Mouse (Mus musculus) lung, postnatal 14 days (tissue): ENCODE results near the gene Mre11a.
A peak's percentile ranks its signal among the peaks of the same experiment; 100 is the strongest.

ENCODE experiments used
- DNase-seq: peaks from one replicate; pipeline ENCODE4 v3.0.0; 2021

Gene Mre11a

DNA sequence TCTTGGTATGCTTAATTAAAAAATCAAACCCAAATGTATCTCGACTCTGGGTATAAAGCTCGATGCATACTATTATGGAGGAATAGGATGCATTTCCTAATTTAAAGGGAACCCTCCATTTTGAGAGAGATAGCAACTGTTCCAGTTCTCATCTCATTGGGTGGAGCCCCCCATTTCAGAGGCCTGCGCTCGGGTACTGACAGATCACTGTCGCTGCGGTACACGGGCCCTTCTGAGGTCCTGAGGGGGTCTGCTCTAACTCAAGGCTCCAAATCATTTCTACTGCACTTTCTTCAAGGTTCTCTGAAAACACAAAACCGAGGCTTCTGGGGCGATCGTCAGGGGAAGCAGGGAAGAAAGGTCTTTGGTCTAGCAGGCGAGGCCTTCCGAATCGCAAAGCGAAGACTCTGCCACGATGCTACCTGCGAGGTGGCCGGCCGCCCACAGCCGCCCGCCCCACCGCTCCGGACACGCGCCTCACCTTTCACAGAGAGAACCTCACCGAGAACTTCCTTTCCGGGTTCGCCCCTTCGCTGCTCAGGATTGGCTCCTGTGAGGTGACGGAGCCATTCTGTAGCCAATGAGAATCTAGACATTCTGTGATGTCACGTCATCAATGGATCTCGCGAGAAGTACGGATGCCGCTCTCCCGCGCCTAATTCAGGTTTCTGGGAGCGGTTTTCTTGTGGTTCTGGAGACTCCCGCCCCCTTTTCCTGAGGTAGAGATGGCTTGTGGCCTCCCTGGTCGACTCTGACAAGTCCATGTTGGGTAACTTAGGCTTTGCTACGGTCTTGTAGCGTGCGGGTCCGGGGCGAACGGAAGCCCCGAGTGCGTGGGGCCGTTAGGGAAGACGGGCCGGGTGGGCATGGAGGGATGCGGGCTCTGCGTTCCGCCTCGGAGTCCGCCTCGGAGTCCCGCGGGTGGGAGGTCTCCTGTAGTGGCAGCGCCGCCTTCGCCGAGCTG lies at the start of gene Mre11a, which contains the start of gene Ankrd49:
Mre11a (plus strand) TSS at position 616 of the 964 bp plus-strand sequence.
Ankrd49 (minus strand) TSS at position 818 of the 964 bp plus-strand sequence.
- peak; percentile 95 for DNase-seq

DNA sequence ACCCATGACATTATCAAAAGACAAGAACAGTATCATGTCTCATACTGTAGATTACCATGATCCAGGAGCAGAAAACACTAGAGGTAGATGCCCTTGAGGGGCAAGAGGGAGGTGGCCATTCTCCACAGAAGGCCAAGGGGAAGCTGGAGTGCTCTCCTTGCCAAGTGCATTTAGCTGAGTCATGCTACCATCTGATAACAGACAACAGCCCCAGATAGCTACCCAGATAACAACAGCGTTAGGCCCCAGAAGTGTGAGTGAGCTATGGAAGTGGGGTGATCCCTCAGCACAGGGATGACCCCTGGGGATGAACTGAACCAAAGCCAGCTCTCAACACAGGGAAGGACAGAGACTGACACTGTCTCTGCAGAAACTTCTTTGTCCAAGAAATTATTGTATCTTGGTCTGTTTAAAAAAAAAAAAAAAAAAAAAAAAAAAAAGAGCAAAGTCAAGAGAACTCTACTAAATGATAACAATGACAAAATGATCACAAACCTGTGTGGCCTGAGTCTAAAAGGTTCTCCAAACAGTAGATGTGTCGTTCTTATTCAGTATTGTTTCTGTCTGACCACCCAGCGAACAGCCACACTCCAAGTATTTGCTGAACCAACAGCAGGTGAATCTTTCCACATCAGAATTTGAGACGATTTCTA lies 44.8 kb upstream of the Mre11a start:
- no peak for DNase-seq

DNA sequence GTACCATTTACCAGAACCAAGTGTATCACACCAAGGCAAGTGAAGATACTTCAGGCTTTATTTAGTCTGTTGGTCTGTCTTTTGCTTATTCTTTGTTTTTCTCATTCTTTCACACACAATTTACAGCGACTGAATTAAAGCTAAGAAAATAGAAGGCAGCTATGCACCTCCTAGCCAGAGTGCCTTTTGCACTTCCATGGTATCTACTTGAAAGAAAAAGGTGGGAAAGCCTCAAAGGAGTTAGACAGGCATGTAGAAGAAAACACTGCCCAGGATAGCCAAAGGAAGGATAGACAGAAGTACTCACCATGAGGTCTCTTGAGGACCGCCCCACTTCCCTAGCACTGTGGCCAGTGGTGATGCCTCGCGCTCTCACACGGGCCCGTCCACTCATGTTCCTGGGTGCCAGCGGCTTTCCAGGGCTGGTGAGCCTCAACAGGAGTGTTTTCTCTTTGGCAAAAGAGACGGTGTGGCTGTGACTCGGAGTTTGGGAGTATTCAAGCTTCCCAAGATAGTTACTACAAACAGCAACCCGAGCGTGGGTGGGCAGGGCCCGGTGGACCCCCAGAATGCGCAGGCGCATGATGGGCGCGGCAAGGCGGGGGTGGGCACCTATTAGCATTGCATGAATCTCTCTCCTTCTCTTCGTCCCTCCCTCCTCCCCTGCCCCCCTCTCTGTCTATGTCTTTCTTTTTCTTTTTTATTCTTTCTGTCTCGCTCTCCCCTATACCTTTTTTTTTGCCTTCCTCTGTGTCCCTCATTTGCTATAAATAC lies 44.1 kb upstream of the Mre11a start, which contains the start of gene Piwil4:
Piwil4 (minus strand) TSS at position 583 of the 774 bp plus-strand sequence.
- DNase-seq = no peak

DNA sequence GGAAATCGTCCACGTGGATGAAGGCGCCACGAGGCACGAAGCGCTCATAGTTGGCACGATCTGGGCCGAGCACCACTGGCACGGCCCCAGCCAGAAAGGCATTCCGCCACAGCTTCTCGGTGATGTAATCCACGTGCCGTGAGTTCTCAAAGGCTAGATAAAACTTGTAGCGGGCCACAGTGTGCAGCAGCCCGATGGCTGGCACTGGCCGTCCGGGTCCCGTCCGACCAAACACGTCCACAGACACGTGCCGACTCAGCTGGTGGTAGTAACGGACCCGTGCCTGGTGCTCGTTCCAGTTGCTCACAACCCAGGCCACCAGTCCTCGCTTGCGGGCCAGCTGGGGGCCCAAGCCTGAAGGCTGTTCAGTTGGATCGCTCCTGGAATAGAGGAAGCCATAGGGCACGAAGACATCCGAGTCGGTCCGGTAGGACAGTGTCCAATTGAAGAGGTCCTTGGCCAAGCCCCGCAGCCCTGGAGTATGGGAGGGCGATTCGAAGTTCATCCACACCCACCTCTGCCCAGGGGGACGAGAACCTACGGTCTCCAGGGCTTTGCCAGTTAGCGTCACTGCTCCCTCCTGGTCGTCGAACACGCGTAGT lies 33.5 kb upstream of the Mre11a start:
- peak; percentile 22 for DNase-seq

DNA sequence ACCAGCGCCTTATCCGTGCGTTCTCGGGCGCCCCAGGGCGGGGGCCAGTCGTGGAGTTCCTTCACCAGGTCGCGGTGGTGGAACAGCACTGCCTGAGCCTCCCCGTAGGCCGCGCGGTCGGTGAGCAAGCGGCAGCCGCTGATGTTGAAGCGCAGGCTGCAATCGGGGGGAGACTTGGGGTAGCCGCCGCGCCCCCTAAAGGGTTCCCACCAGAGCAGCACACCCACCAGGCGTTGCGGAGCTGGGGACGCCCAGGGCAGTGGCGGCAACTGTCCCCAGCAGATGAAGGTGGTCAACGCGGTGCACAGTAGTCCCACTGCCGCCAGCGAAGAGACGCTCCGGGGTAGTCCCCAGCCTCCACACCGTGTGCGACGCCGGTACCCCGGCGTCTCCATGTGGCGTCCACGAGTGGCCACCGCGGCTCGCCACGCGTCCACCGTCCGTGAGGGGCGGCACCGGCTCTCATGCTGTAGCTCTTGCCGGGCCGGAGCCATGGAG lies 32.9 kb upstream of the Mre11a start:
- DNase-seq = peak; percentile 10

DNA sequence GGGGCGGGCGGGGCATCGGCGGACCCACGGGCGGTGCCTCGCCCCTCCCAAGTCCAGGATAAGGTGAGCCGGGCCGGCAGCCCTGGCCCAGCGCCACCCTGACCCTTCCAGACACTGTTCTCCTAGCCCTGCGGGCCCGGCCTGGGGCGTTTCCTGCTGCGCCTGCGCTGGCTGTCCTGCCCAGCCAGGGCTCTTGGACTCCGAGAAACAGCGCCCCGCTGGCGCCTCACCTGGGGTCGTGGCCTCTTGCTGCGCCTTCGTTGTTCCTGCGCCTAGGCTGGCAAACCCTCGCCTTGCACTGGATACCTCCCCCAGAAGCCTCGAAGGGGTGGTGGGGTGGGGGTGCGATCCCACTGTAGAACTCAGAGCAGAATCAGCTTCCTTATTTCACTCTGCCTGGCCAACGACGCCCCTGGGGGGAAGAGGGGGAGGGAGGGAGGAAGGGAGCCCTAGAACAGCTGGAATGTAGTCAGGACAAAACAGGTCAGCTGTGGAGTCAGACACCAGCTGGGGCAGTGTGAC lies 32.4 kb upstream of the Mre11a start, which contains the start of gene Fut4:
Fut4 (minus strand) TSS at position 393 of the 522 bp plus-strand sequence.
- peak; percentile 74 for DNase-seq

DNA sequence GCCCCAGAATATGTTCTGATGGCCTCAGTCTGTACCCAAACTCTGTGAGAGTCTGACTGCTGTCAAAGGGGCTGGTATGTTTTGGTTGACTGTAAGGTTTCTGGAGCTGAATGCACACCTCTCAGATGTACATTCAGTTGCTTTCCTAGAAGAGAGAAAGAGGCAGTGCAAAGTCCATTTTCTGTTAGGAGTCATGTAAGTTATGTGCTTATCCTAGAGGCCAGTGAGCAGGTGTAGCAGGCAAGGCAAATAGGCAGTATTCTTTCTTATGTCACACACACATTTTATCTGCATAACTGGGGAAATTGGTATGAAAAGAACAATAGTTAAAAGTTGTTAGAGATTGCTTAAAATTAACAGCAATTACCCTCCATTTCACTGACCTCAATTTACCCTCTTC lies 30.5 kb upstream of the Mre11a start:
- DNase-seq = no peak

DNA sequence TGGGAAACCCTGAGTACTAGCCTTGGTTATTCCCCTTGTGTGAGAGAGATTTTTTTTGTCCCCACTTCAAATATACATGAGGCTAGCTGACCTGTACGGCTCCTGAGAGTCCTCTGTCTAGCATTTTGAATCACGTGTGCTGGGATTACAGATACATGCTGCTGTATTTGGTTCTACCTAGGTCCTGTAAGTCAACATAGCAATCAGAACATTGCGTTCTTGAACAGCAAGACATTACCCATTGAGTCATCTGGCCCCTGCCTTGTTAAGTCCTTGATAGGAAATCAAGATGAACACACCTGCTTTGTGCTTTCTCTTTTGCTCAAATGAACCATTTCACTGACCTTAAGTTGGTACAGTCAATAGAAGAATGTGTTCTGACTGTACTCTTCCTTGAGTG lies 30.0 kb upstream of the Mre11a start:
- no peak for DNase-seq

DNA sequence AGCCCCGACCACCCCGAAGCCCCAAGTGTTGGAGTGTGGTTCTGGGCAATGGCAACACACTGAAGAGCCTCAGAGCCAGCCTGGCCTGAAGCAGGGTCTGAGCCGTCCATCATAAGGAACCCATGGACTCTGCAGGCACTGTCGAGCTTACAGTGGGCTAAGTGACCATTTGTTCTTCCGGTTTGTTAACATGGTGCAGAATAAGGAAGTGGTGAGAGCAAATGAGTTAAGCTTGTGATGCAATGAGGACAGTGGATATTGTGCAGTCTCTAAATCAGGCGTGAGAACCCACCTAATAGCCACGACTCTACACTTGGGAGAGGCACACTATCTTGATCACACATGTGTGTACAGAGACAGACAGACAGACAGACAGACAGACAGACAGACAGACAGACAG lies 25.9 kb upstream of the Mre11a start:
- no peak for DNase-seq

DNA sequence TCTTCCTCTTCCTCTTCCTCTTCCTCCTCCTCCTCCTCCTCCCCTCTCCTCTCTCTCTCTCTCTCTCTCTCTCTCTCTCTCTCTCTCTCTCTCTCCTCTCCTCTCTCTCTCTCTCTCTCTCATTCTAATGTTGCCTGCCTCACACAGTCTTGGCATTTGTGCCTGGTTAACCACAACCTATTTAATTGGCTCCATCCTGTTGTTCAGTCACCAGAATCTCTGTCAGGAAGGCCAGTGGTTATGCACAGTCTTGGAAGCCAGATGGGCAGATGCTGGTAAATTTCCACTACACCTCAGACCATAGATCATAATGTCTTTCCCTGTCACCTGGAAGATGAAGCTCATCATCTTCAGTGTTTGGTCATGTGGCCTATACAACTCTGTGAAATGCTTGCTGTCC lies 25.2 kb upstream of the Mre11a start:
- DNase-seq = no peak

DNA sequence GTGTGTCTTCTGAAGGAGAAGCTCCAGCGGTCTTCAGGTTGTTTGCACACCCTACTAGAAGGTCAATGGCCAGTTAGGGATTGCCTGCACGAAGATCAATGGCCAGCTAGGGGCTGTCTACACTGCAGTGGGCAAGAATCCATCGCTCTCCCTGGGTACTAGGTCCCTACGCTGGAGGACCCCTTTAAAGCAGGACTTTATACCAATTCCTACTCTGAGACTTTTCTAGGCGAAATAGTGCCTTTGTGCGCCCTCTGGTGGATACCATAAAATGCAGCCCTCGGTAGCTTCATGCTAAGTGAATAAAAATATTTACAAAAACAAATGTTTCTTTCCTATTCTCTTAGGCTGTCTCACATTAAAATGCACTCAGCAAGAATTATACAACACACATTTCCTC lies 19.7 kb upstream of the Mre11a start:
- DNase-seq = peak; percentile 68

DNA sequence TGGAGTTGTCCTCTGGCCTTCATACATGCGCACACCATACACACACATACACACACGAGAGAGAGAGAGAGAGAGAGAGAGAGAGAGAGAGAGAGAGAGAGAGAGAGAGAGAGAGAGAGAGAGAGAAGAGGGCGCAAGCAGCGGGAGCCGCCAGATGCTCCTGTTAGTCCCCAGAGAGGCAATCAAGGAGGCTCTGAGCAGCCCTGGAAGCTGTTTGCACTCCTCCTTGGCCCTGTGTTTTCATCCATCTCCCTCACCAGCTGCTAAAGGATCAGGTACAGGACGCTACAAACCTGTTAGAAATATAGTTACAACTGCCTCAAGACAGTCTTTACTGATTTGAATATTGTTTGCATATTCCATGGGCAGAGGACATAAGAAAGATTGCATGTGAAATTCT lies 14.6 kb upstream of the Mre11a start:
- DNase-seq = no peak

DNA sequence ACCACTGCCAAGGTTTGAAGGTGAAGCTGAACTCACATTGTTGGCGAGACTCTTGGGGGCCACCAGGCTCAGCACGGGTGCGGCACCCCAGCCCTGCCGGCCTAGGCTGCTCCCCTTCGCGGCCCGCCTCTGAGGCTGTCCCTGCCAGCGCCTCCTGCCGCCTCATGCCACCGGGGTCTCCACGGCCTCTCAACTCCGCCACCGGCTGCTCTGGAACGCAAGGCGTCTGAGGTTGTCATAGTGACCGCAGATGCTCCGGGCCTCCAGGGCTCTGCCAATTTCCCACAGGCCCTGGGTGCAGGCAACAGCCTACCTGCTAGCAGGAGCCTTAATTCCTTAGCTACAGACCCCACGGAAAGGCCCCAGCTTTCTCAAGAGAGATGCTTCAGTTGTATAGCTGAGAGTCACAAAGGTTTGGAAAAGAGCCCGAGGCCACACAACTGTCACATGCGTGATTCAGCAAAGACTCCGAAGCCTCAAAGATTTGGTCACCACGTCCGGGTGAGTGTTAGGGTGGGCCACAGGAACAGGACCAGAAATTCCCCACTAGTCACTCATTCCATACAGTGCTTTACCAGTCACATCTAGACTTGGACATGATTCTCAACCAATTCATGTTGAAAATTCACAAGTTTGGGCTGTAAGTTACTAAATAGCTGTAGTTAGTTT lies 13.5 kb upstream of the Mre11a start, which contains the start of gene 1700012B09Rik:
1700012B09Rik (minus strand) TSS at position 228 of the 669 bp plus-strand sequence.
- DNase-seq = no peak

DNA sequence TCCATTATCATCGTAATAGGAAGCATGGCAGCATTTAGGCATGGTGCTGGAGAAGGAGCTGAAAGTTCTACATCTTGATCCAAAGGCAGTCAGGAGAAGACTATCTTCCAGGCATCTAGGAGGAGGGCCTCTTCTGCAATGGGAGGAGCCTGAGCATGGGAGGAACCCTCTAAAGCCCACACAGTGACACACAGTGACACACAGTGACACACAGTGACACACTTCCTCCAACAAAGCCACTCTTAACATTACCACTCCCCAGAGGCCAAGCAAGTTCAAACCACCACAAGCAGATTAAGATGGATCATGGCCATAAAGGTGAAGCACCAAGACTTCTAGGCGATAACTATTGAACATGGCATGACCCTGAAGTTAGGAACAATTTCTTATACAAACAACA lies 12.4 kb upstream of the Mre11a start:
- DNase-seq = no peak

DNA sequence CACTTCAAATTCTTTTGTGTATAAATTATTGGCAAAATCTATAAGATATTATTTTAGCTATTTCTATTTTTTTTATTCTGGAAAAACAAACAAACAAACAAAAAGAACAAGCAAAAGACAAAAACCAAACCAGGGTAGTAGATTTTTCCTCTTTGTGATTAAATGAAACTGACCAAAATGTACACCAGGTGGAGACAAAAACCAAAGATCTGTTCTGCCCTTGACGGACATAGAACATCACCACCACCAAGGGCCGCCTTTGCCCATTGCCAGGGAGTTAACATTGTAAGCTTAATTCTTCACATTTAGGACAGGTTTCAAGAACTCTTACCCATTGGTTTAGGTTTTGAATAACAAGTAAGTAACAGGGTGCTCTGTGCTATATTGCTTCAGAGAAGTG lies 10.6 kb upstream of the Mre11a start:
- no peak for DNase-seq

DNA sequence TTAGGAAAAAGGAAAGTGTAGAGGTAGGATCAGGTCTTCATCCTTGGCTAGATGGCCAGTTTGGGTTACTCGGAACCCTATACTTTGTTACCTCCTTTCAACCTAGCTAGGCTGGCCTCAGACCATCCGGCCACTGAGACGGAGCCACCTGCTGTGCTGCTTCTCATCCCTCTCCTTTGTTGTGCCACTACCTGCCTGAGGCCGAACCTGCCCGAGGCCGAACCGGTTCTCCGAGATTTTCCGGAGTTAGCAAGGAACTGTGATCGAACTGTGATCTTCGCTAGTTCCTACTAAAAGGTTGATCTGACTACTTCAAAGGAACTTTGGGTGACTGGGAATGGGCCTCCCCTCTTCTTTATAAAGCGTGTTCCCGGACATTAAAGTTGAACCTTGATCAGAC lies 6.1 kb upstream of the Mre11a start:
- no peak for DNase-seq

DNA sequence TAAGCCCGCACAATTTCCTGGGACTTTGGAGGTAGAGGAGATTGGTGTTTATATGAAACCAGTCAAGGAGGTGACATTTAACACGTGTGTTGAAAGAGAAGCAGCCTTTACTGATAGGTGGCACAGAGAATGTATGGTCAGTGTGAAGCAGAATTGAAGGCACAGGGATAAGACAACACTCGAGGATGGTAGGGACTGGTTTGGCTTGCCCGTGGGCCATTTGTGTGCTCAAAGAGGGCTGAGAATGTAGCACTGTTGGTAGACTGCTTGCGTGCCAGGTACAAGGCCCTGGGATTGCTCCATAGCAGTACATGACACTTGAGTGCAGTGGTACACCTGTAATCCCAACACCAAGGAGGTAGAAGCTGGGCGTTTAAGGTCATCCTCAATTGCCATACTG lies 2.9 kb downstream of the Mre11a start:
- DNase-seq = no peak

DNA sequence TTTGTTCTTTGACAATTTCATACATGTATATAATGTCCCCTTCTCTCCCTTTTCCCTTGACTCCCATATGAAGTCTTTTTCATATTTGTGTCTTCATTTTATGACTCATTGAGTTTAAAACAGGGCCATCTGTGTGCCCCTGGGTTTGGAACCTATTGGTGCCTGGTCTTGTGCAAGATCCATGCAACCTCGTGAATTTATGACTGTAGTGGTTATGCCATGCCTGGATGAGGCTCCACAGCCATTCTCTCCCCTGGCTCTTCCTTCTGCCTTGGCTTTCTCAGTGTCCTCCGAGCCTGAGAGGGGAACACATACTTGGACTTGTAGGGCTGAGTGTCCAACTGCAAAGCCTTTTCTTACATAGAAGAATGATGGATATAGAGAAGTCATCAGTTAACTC lies 21.3 kb downstream of the Mre11a start:
- no peak for DNase-seq

DNA sequence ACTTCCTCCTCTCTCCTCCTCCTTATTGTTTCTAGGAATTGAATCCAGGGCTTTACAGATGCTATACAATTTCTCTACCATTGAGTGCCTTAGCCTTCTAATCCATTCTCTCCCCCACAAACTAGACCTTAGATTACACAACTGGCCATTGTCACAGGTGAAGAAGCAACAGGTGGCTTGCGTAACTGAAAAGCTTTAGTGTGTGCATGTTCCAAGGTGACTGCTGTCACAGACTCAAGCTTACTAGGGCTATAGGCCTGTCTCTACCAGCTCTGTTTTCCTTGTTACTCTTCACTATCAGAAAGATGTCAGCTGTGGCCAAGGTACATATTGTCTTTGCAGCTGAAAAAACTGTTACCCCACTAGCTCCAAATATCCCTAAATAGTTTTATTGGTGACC lies 22.3 kb downstream of the Mre11a start:
- no peak for DNase-seq

DNA sequence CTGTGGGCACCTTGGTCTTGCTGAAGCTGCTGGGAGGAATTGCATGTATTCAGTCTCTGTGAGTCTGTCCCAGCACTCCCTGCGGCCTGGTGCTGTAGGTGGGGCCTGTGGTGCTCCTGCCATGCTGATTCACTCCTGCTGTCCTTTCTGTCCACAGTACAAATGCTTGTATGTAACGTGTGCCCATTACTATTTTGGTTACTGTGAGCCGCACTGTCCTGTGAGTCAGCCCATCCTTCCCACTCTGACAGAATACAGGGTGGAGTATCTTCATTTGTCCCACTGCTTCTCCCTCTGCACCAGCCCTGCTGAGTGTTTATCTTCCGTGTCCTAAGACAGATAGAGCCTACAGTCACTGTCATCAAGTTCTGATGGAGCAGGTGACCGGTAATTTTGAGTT lies 25.7 kb downstream of the Mre11a start:
- no peak for DNase-seq

DNA sequence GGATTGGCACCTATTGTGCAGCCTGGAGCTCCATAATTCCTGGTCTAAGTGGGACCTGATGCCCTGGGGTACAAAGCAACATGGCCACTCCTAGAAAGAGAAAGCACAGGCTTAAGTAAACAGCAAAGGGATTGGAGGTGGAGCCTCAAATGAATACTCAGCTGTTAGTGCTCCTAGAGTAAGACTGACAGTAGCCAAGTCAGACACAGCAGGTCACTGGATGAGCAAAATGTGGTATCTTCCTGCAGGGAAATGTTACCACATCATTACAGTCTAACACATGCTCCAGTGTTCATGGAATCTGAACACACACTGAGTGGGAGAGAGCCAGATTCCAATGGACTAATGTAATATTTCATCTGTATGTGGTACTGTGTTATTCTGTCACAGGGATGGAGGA lies 36.9 kb downstream of the Mre11a start:
- no peak for DNase-seq

DNA sequence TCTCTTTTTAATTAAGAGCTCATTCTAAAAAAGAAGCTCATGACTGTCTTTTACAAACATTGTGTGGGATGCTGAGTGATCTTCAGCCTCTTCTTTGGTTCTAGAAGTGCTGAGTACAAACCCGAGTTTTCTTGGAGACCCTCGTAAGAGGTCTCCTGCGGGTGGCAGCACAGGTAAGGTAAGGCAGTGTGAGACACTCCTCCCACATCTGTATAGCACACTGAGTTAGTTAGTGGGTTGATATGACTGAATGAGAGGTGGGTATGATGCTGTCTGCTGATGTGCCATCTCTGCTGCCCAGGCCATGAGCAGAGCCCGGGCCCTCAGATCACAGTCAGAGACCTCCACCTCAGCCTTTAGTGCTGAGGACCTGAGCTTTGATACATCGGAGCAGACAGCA lies 40.4 kb downstream of the Mre11a start:
- DNase-seq = no peak
